Mouse (Mus musculus): ENCODE results near the gene Rack1. TPM values are rescaled to one million over a fixed set of nuclear protein-coding genes. Genes with fewer than 3 reads are reported as not detected.

Rack1 gene
- total and polyA plus RNA-seq, 3 experiments: 376 to 5,815 (median 4,421) TPM

DNA sequence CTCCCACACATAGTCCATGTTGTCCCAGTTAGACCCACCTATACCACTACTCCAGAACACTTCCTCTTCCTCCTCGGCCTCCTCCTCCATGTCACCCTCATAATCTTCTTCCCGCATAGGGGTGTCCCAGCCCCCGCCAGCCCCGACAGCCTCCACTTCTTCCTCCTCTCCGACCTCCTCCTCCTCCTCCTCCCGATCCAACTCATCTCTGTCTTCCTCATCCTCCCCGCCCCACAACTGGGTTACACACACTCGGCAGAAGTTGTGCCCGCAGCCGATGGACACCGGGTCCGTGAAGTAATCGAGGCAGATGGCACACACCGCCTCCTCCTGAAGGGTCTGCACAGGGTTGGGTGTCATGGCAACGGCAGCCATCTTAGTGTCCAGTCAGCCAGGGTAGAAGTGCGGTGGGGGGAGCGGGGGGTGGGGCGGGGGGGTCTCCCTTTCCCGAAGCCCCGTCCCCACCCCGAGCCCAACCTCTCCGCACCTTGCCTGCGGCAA, 16.2 kb downstream of the Rack1 start:
- Histone ChIP-seq H3K79me2 (ENCODE audit: control insufficient read depth, insufficient read depth, low read length, poor library complexity) (peaks cover 28% of the 10 kb centered on the region), H3K36me3 (ENCODE audit: control insufficient read depth in 1 of 2, insufficient read depth in 2 of 2, low read length in 2 of 2) (peaks cover 0 to 45% of the 10 kb centered on the region in 2 experiments; a peak in 2 of 4 replicates), H3K4me3 (ENCODE audit: control insufficient read depth in 1 of 2, insufficient read depth in 1 of 2, low read depth in 2 of 2, low read length in 2 of 2) (peak overlapping the region; percentile 81 to 91), H3K9ac (ENCODE audit: control insufficient read depth, low read depth, low read length, poor library complexity, severe bottlenecking) (peak overlapping the region; percentile 82), H3K4me1 (ENCODE audit: control insufficient read depth in 1 of 2, insufficient read depth in 2 of 2, low read length in 2 of 2) (peaks cover 14 to 41% of the 10 kb centered on the region in 2 experiments), H3K27me3 (ENCODE audit: control insufficient read depth in 1 of 2, insufficient read depth in 2 of 2, low read length in 2 of 2) (no peaks in the 10 kb centered on the region), H3K9me3 (replicated peaks; ENCODE audit: insufficient read depth, low read length) (no peaks in the 10 kb centered on the region), H3K27ac (ENCODE audit: control insufficient read depth, low read depth, low read length) (peak overlapping the region; percentile 70)
- peak; percentile 77 for DNase-seq (ENCODE audit: low read depth, low spot score)
- TF ChIP-seq CHD1 (IDR thresholded peaks at IDR 0.05; ENCODE audit: low read depth, low read length): peak; percentile 86; the same call in 1 of the 2 replicates
- no peak for TF ChIP-seq NRF1 (IDR thresholded peaks at IDR 0.05; ENCODE audit: insufficient read depth, low read depth, low read length, poor library complexity, severe bottlenecking)
- 0 out of 2 replicates have a peak, but pooled peaks have one; percentile 7 for TF ChIP-seq TBP (IDR thresholded peaks at IDR 0.05; ENCODE audit: low read depth, low read length)

DNA sequence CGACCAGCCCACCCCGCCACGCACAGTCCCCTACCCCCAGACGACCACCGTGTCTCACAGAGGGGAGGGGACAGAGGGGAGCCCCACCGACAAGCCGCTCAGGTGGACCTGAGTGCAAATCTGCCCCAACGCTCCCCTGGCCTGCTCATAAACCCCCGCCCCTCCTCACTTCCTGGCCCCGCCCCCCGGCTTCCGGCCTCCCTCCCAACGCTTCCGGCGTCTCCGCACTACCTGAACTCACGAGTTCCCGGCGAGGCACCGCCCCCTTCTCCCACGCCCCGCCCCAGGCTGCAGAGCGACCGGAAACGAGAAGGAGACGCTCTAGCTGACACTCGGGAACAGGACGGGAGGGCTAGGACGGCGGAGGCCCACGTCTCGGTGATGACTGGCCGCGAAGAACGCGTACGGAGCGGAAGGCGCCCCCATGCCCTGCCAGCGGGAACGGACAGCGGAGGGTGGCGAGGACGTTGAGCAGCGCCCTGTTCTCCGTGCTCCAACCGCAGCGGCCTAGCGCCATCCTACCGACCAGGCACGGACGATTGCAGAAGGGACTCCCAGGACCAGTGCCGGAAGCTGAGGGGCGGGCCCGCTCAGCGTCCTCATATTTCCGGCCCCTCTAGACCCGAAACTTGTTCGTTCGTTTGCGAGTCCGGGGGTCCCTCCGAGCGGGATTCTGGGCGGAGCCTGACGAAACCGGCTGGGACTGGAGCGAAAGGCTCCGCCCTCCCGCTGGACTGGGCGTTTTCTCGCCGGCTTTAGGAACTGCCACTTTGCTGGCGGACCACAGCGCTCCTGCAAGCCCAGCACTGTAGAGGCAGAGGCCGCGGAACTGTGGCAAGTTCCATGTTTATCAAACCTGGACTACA, 16.9 kb downstream of the Rack1 start, which contains the start of gene Trim41:
Gene Trim41, minus strand, starts transcription at position 554 of the 866 bp plus-strand sequence.
- Histone ChIP-seq H3K9ac (ENCODE audit: control insufficient read depth, low read depth, low read length, poor library complexity, severe bottlenecking) (peak within 1 kb of the TSS; percentile 95), H3K27ac (ENCODE audit: control insufficient read depth, low read depth, low read length) (peak within 1 kb of the TSS; percentile 96), H3K79me2 (ENCODE audit: control insufficient read depth, insufficient read depth, low read length, poor library complexity) (peaks cover 28% of the 10 kb centered on the region), H3K27me3 (ENCODE audit: control insufficient read depth in 1 of 2, insufficient read depth in 2 of 2, low read length in 2 of 2) (no peaks in the 10 kb centered on the region), H3K4me1 (ENCODE audit: control insufficient read depth in 1 of 2, insufficient read depth in 2 of 2, low read length in 2 of 2) (peaks cover 14 to 41% of the 10 kb centered on the region in 2 experiments), H3K4me3 (ENCODE audit: control insufficient read depth in 1 of 2, insufficient read depth in 1 of 2, low read depth in 2 of 2, low read length in 2 of 2) (peak within 1 kb of the TSS; percentile 86 to 97), H3K36me3 (ENCODE audit: control insufficient read depth in 1 of 2, insufficient read depth in 2 of 2, low read length in 2 of 2) (peaks cover 0 to 45% of the 10 kb centered on the region in 2 experiments; a peak in 2 of 4 replicates), H3K9me3 (replicated peaks; ENCODE audit: insufficient read depth, low read length) (no peaks in the 10 kb centered on the region)
- DNase-seq (ENCODE audit: low read depth, low spot score): peak; percentile 100
- TF ChIP-seq KAT2A (conservative IDR thresholded peaks at IDR 0.05; ENCODE audit: low read depth, low read length) (peak; percentile 80), MYC (IDR thresholded peaks at IDR 0.05; ENCODE audit: low read depth, low read length) (peak; percentile 53; the same call in 1 of the 2 replicates), TAL1 (IDR thresholded peaks at IDR 0.05; ENCODE audit: low read length) (no peak), HCFC1 (IDR thresholded peaks at IDR 0.05; ENCODE audit: low read depth, low read length) (peak; percentile 95), ELF1 (IDR thresholded peaks at IDR 0.05; ENCODE audit: low read depth, low read length) (peak; percentile 89), SIN3A (IDR thresholded peaks at IDR 0.05; ENCODE audit: low read length) (peak; percentile 91), TBP (IDR thresholded peaks at IDR 0.05; ENCODE audit: low read depth, low read length) (no peak), BHLHE40 (IDR thresholded peaks at IDR 0.05; ENCODE audit: borderline replicate concordance, low read depth, low read length) (no peak), USF1 (IDR thresholded peaks at IDR 0.05; ENCODE audit: low read depth, low read length) (peak; percentile 63), CHD1 (IDR thresholded peaks at IDR 0.05; ENCODE audit: low read depth, low read length) (peak; percentile 55; the same call in 1 of the 2 replicates), ETS1 (IDR thresholded peaks at IDR 0.05; ENCODE audit: low read depth, low read length) (peak; percentile 60; the same call in 1 of the 2 replicates), ZNF384 (IDR thresholded peaks at IDR 0.05; ENCODE audit: low read depth, low read length) (no peak), POLR2AphosphoS5 (IDR thresholded peaks at IDR 0.05; ENCODE audit: borderline replicate concordance, low read depth, low read length) (peak; percentile 90), ZKSCAN1 (IDR thresholded peaks at IDR 0.05; ENCODE audit: low read depth, low read length) (no peak), RCOR1 (IDR thresholded peaks at IDR 0.05; ENCODE audit: low read depth, low read length) (no peak), GABPA (IDR thresholded peaks at IDR 0.05; ENCODE audit: low read depth, low read length) (peak; percentile 81; the same call in 1 of the 2 replicates), NRF1 (IDR thresholded peaks at IDR 0.05; ENCODE audit: insufficient read depth, low read depth, low read length, poor library complexity, severe bottlenecking) (0 out of 2 replicates have a peak, but pooled peaks have one; percentile 23), NELFE (IDR thresholded peaks at IDR 0.05; ENCODE audit: low read depth, low read length) (peak; percentile 80), MXI1 (IDR thresholded peaks at IDR 0.05; ENCODE audit: low read depth, low read length) (peak; percentile 90), MEF2A (IDR thresholded peaks at IDR 0.05; ENCODE audit: extremely low read depth, insufficient replicate concordance, low read depth, low read length, poor library complexity, severe bottlenecking) (no peak; the same call in 1 of the 2 replicates), SMC3 (IDR thresholded peaks at IDR 0.05; ENCODE audit: low read depth, low read length) (no peak; the same call in 1 of the 2 replicates), EP300 (IDR thresholded peaks at IDR 0.05; ENCODE audit: low read depth in 1 of 2, low read length in 2 of 2) (peak in 1 of 2 experiments; percentile 53; a peak in 2 of 4 replicates), E2F4 (IDR thresholded peaks at IDR 0.05; ENCODE audit: borderline replicate concordance, low read depth, low read length) (no peak), ZMIZ1 (IDR thresholded peaks at IDR 0.05; ENCODE audit: low read depth, low read length) (peak; percentile 69), USF2 (IDR thresholded peaks at IDR 0.05; ENCODE audit: borderline replicate concordance in 1 of 2, insufficient read depth in 1 of 2, low read depth in 1 of 2, low read length in 2 of 2) (no peak), MAZ (IDR thresholded peaks at IDR 0.05; ENCODE audit: low read depth, low read length) (peak; percentile 89)
